Mouse (Mus musculus) brain, adult 10 weeks (tissue): ENCODE results near the gene Arhgap40. TPM values are rescaled to one million over a fixed set of nuclear protein-coding genes. Genes with fewer than 3 reads are reported as not detected.

Source experiments
- polyA plus RNA-seq: library from polyadenylated mRNA; stranded (reverse); fragments of 350-450 nt; fragmentation: Illumina TruSeq; extraction: RNeasy Lipid Tissue Mini Kit (QIAGEN cat#74804); gene quantifications from one replicate; pipeline ENCODE4 v1.2.3, GENCODE M21; 2015; ENCODE audit warnings: low read depth, low replicate concordance

The Arhgap40 gene
- 0.91 TPM for polyA plus RNA-seq

GRCm38 (mm10) chr2:158512528-158512927 is at the start of gene Arhgap40:
Gene Arhgap40, plus strand, starts transcription at chr2:158512796.

GRCm38 (mm10) chr2:158501836-158502812 is 10.5 kb upstream of the Arhgap40 start, which contains the start of gene Adig:
Gene Adig, plus strand, starts transcription at chr2:158502612.

Other genes starting within 250 kb of the Arhgap40 start
- 5.7 TPM for gene Lbp, start 206.3 kb upstream of the Arhgap40 start, polyA plus RNA-seq
- 707 TPM for gene Snhg11, start 137.2 kb upstream of the Arhgap40 start, polyA plus RNA-seq
- gene Ralgapb, start 102.9 kb upstream of the Arhgap40 start, polyA plus RNA-seq = 52.7 TPM
- gene Adig, start 10.2 kb upstream of the Arhgap40 start, polyA plus RNA-seq = not detected
- gene Slc32a1, start 98.0 kb downstream of the Arhgap40 start, polyA plus RNA-seq = 86.9 TPM
- gene Actr5, start 112.1 kb downstream of the Arhgap40 start, polyA plus RNA-seq = 7.5 TPM
- gene Ppp1r16b, start 152.6 kb downstream of the Arhgap40 start, polyA plus RNA-seq = 62.1 TPM